Comparison of ENCODE assay signal across 20 mouse cellular contexts in the genomic region with DNA sequence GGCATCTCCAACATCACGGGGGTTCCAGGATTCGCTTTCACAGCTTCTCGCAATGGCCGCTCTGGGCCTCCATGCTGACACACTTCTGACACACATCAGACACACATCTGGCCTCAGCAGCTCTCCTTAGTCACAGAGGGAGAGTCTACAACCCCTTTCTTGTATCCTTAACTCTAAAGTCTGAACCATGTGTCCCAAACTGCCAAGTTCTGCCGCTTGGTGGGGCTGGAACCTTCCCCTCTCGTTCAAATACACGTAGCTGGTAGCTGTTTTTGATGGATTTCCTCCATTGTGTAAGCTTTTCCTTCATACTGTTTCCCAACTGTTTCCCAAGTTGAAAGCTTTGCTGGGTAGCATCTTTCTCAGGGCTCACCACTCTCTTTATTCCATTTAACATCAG. TPM values are rescaled to one million over a fixed set of nuclear protein-coding genes. Genes with fewer than 3 reads are reported as not detected.
DNase-seq lines count a peak whose midpoint lies in the region; ATAC-seq and TF ChIP-seq lines count a peak whose summit lies in the region.
"Had no signal": no experiment of that assay in that cellular context is flagged by ENCODE, and none has a peak within 500 bp of the region (broad histone marks: within the 10 kb centered on the region; RNA-seq: fewer than 3 reads in every experiment).

No protein-coding gene starts in this region.

- H3K9ac ChIP-seq in ES-Bruce4 (ENCODE audit: low read depth, poor library complexity, severe bottlenecking): no peak overlapping the region
- no peak overlapping the region for H3K9ac ChIP-seq in lung, postnatal 0 days (replicated peaks; ENCODE audit: low read depth)
- no peak overlapping the region for H3K9ac ChIP-seq in hindbrain, embryonic 16.5 days (ENCODE audit: low read depth, low read length)
- H3K9ac ChIP-seq: embryonic facial prominence, embryonic 13.5 days; forebrain, embryonic 12.5 days; midbrain, embryonic 15.5 days; neural tube, embryonic 12.5 days had no signal

- no peak overlapping the region for H3K4me2 ChIP-seq in lung, postnatal 0 days (replicated peaks; ENCODE audit: low read depth, low read length)
- no peak overlapping the region for H3K4me2 ChIP-seq in hindbrain, embryonic 16.5 days (ENCODE audit: low read length)
- H3K4me2 ChIP-seq: embryonic facial prominence, embryonic 13.5 days; forebrain, embryonic 12.5 days; midbrain, embryonic 15.5 days; neural tube, embryonic 12.5 days had no signal

- H3K9me3 ChIP-seq in ES-Bruce4 (replicated peaks; ENCODE audit: control insufficient read depth, insufficient read depth, low read length, poor library complexity, severe bottlenecking): no peaks in the 10 kb centered on the region
- H3K9me3 ChIP-seq in lung, postnatal 0 days (ENCODE audit: low read length): no peaks in the 10 kb centered on the region
- no peaks in the 10 kb centered on the region for H3K9me3 ChIP-seq in hindbrain, embryonic 16.5 days (ENCODE audit: control insufficient read depth, low read length)
- H3K9me3 ChIP-seq: embryonic facial prominence, embryonic 13.5 days; forebrain, embryonic 12.5 days; midbrain, embryonic 15.5 days; neural tube, embryonic 12.5 days had no signal

- no peak overlapping the region for H3K27ac ChIP-seq in layer of hippocampus, adult 2 months
- H3K27ac ChIP-seq in ES-Bruce4 (ENCODE audit: insufficient read depth, low read length): no peak overlapping the region
- H3K27ac ChIP-seq in lung, postnatal 0 days (ENCODE audit: low read length): no peak overlapping the region
- H3K27ac ChIP-seq in hindbrain, embryonic 16.5 days (ENCODE audit: low read depth, low read length): no peak overlapping the region
- H3K27ac ChIP-seq: embryonic facial prominence, embryonic 13.5 days; forebrain, embryonic 12.5 days; macrophage; midbrain, embryonic 15.5 days; neural tube, embryonic 12.5 days had no signal

- WGBS in lung, postnatal 0 days: 62% methylated on average over 7 of the region's 7 CpGs
- 84% methylated on average over 7 of the region's 7 CpGs for WGBS in hindbrain, embryonic 16.5 days

- H3K4me3 ChIP-seq in layer of hippocampus, adult 2 months: no peak overlapping the region
- no peak overlapping the region for H3K4me3 ChIP-seq in ES-Bruce4 (ENCODE audit: low read depth, low read length)
- no peak overlapping the region for H3K4me3 ChIP-seq in lung, postnatal 0 days (ENCODE audit: low read depth, low read length)
- no peak overlapping the region for H3K4me3 ChIP-seq in hindbrain, embryonic 16.5 days (ENCODE audit: low read length)
- H3K4me3 ChIP-seq: embryonic facial prominence, embryonic 13.5 days; forebrain, embryonic 12.5 days; gastrocnemius, adult 2 months; midbrain, embryonic 15.5 days; neural tube, embryonic 12.5 days had no signal

- TF ChIP-seq EP300 in ES-Bruce4 (IDR thresholded peaks at IDR 0.05; ENCODE audit: insufficient read depth, low read depth, low read length): no peak
- no peak for TF ChIP-seq EP300 in lung, postnatal 0 days (IDR thresholded peaks at IDR 0.05)

- no peaks in the 10 kb centered on the region for H3K4me1 ChIP-seq in ES-Bruce4 (ENCODE audit: control insufficient read depth, insufficient read depth, low read length)
- no peaks in the 10 kb centered on the region for H3K4me1 ChIP-seq in lung, postnatal 0 days (ENCODE audit: insufficient read depth, low read depth, low read length)
- H3K4me1 ChIP-seq in hindbrain, embryonic 16.5 days (ENCODE audit: control insufficient read depth, insufficient read depth, low read depth, low read length): no peaks in the 10 kb centered on the region
- H3K4me1 ChIP-seq: embryonic facial prominence, embryonic 13.5 days; forebrain, embryonic 12.5 days; midbrain, embryonic 15.5 days; neural tube, embryonic 12.5 days had no signal

- H3K27me3 ChIP-seq in ES-Bruce4 (ENCODE audit: control insufficient read depth, insufficient read depth, low read length, poor library complexity, severe bottlenecking): no peaks in the 10 kb centered on the region
- H3K27me3 ChIP-seq in lung, postnatal 0 days (replicated peaks; ENCODE audit: insufficient read depth, low read length): no peaks in the 10 kb centered on the region
- H3K27me3 ChIP-seq in hindbrain, embryonic 16.5 days (replicated peaks; ENCODE audit: control insufficient read depth, insufficient read depth, low read length): no peaks in the 10 kb centered on the region
- H3K27me3 ChIP-seq: embryonic facial prominence, embryonic 13.5 days; forebrain, embryonic 12.5 days; midbrain, embryonic 15.5 days; neural tube, embryonic 12.5 days had no signal

- TF ChIP-seq CTCF in layer of hippocampus, adult 2 months (conservative IDR thresholded peaks at IDR 0.05): peak; percentile 68
- TF ChIP-seq CTCF in ES-Bruce4 (IDR thresholded peaks at IDR 0.05; ENCODE audit: low read depth, low read length): peak; percentile 38
- TF ChIP-seq CTCF in lung, postnatal 0 days (IDR thresholded peaks at IDR 0.05): peak; percentile 67

- no peaks in the 10 kb centered on the region for H3K36me3 ChIP-seq in ES-Bruce4 (ENCODE audit: control insufficient read depth, insufficient read depth, low read length, poor library complexity, severe bottlenecking)
- H3K36me3 ChIP-seq in lung, postnatal 0 days (ENCODE audit: insufficient read depth, low read length): no peaks in the 10 kb centered on the region
- H3K36me3 ChIP-seq in hindbrain, embryonic 16.5 days (ENCODE audit: control insufficient read depth, insufficient read depth, low read length): peaks cover 13% of the 10 kb centered on the region

- peak in 1 of 2 experiments; percentile 31 for DNase-seq in layer of hippocampus, adult 2 months (ENCODE audit: low spot score in 2 of 2)
- DNase-seq in layer of hippocampus, adult 8-10 months (ENCODE audit: low spot score in 2 of 2): no peak
- peak; percentile 41 for DNase-seq in adipocyte (ENCODE audit: low spot score)
- DNase-seq in lung, postnatal 0 days (ENCODE audit: low spot score): peak; percentile 62
- no peak for DNase-seq in urinary bladder, postnatal 10 days (ENCODE audit: low spot score)
- DNase-seq in urinary bladder, postnatal 14 days (ENCODE audit: low spot score): no peak
- DNase-seq: adrenal gland, postnatal 25 days; gastrocnemius, adult 2 months; left cerebral cortex, postnatal 4 days; thymus, postnatal 36 days had no signal

- no peak for TF ChIP-seq POLR2A in ES-Bruce4 (IDR thresholded peaks at IDR 0.05; ENCODE audit: insufficient read depth, low read length)

- ATAC-seq in lung, postnatal 0 days: no peak
- ATAC-seq in hindbrain, embryonic 16.5 days: no peak
- ATAC-seq: midbrain, embryonic 15.5 days had no signal

RNA-seq across cellular contexts. Expression of gene Morn4, which starts 14.9 kb away (rescaled TPM):
- total RNA-seq in layer of hippocampus, adult 2 months (2021): 10 to 100 TPM; 65.6 to 67.0 TPM
- 10 to 100 TPM; 59.1 to 70.6 (median 64.3) TPM for total RNA-seq in layer of hippocampus, adult 8-10 months (2022)
- polyA plus RNA-seq in ES-Bruce4 (2011; ENCODE audit: insufficient read depth, insufficient read length, low read depth, missing spikeins): 18.8 and 19.6 TPM in 2 replicates
- polyA plus RNA-seq in lung, postnatal 0 days (2015; fragmentation: Nextera tagmentation; extraction: Ambion mirVana): 5.5 and 5.8 TPM in 2 replicates
- 137 and 139 TPM in 2 replicates for polyA plus RNA-seq in hindbrain, embryonic 16.5 days (2015; fragmentation: Nextera tagmentation; extraction: Ambion mirVana)

RNA-seq across cellular contexts. Expression of gene Pi4k2a, which starts 19.0 kb away (rescaled TPM):
- 10 to 100 TPM; 62.5 to 68.2 TPM for total RNA-seq in layer of hippocampus, adult 2 months (2021)
- total RNA-seq in layer of hippocampus, adult 8-10 months (2022): 10 to 100 TPM; 64.8 to 71.3 (median 69.0) TPM
- 27.2 and 30.4 TPM in 2 replicates for polyA plus RNA-seq in ES-Bruce4 (2011; ENCODE audit: insufficient read depth, insufficient read length, low read depth, missing spikeins)
- 24.2 and 24.6 TPM in 2 replicates for polyA plus RNA-seq in lung, postnatal 0 days (2015; fragmentation: Nextera tagmentation; extraction: Ambion mirVana)
- polyA plus RNA-seq in hindbrain, embryonic 16.5 days (2015; fragmentation: Nextera tagmentation; extraction: Ambion mirVana): 9.6 and 23.9 TPM in 2 replicates

RNA-seq across cellular contexts. Expression of gene 4933411K16Rik, which starts 19.2 kb away (rescaled TPM):
- 1 to 10 TPM; 1.6 to 1.9 TPM for total RNA-seq in layer of hippocampus, adult 2 months (2021)
- 1 to 10 TPM; 1.7 to 2.7 (median 2.1) TPM for total RNA-seq in layer of hippocampus, adult 8-10 months (2022)
- not detected in 2 replicates for polyA plus RNA-seq in ES-Bruce4 (2011; ENCODE audit: insufficient read depth, insufficient read length, low read depth, missing spikeins)
- polyA plus RNA-seq in lung, postnatal 0 days (2015; fragmentation: Nextera tagmentation; extraction: Ambion mirVana): 0.10 and 0.14 TPM in 2 replicates
- not detected in 2 replicates for polyA plus RNA-seq in hindbrain, embryonic 16.5 days (2015; fragmentation: Nextera tagmentation; extraction: Ambion mirVana)
- total RNA-seq: hematopoietic stem cell, adult 5-6 weeks had no signal
- polyA plus RNA-seq: embryonic facial prominence, embryonic 13.5 days; midbrain, embryonic 15.5 days; neural tube, embryonic 12.5 days; small intestine, adult 2 months; stomach, embryonic 16.5 days had no signal

RNA-seq across cellular contexts. Expression of gene Hoga1, which starts 25.8 kb away (rescaled TPM):
- 1 to 10 TPM; 7.4 to 8.6 TPM for total RNA-seq in layer of hippocampus, adult 2 months (2021)
- 10 to 100 TPM in 1 of 4 experiments, 1 to 10 TPM in 3; 7.2 to 11.6 (median 8.9) TPM for total RNA-seq in layer of hippocampus, adult 8-10 months (2022)
- polyA plus RNA-seq in ES-Bruce4 (2011; ENCODE audit: insufficient read depth, insufficient read length, low read depth, missing spikeins): 0.91 and 1.2 TPM in 2 replicates
- polyA plus RNA-seq in lung, postnatal 0 days (2015; fragmentation: Nextera tagmentation; extraction: Ambion mirVana): 4.9 and 6.4 TPM in 2 replicates
- polyA plus RNA-seq in hindbrain, embryonic 16.5 days (2015; fragmentation: Nextera tagmentation; extraction: Ambion mirVana): 2.0 and 2.4 TPM in 2 replicates

RNA-seq across cellular contexts. Expression of gene Ankrd2, which starts 35.4 kb away (rescaled TPM):
- not detected for total RNA-seq in layer of hippocampus, adult 2 months (2021)
- under 1 TPM in 2 of 4 experiments, not detected in 2; 0.30 to 0.47 TPM for total RNA-seq in layer of hippocampus, adult 8-10 months (2022)
- polyA plus RNA-seq in ES-Bruce4 (2011; ENCODE audit: insufficient read depth, insufficient read length, low read depth, missing spikeins): not detected in 2 replicates
- 0.53 and 0.62 TPM in 2 replicates for polyA plus RNA-seq in lung, postnatal 0 days (2015; fragmentation: Nextera tagmentation; extraction: Ambion mirVana)
- polyA plus RNA-seq in hindbrain, embryonic 16.5 days (2015; fragmentation: Nextera tagmentation; extraction: Ambion mirVana): 1.1 and 1.5 TPM in 2 replicates
- total RNA-seq: hematopoietic stem cell, adult 5-6 weeks; left cerebral cortex, postnatal 4 days had no signal
- polyA plus RNA-seq: macrophage; small intestine, adult 2 months had no signal

Comparison
In these comparisons a context has a peak if more than half of its experiments do, and no peak if none do; other contexts are left out.
1. DNase-seq: peak in adipocyte (single experiment) and lung, postnatal 0 days (single experiment); none in layer of hippocampus, adult 8-10 months (0 of 2), urinary bladder, postnatal 10 days (single experiment) and urinary bladder, postnatal 14 days (single experiment).
2. Peak in every context shown above with its lines, with median percentiles within 50 percentile points of each other: CTCF ChIP-seq.